Mouse (Mus musculus): ENCODE measurements around the gene Scn3a.
A peak's percentile ranks its signal among the peaks of the same experiment; 100 is the strongest.
"Not testable (repeated sequence)": the region's sequence is repeated elsewhere in the genome, so short reads cannot be mapped to it uniquely, and the experiment has no call there.

Gene Scn3a

GRCm38 (mm10) chr2:65483434-65483833 lies 84.0 kb downstream of the Scn3a start:
- no peak for DNase-seq

- no peak for DNase-seq
Observed at GRCm38 (mm10) chr2:65481007-65481672, 86.3 kb downstream of the Scn3a start.

- DNase-seq: peak; percentile 2
Observed at GRCm38 (mm10) chr2:65471311-65471882, 96.0 kb downstream of the Scn3a start.

- no peak for DNase-seq
Observed at GRCm38 (mm10) chr2:65465694-65466093, 101.7 kb downstream of the Scn3a start.

- no peak for DNase-seq
Observed at GRCm38 (mm10) chr2:65453763-65454162, 113.7 kb downstream of the Scn3a start.

- not testable (repeated sequence) for DNase-seq
Observed at GRCm38 (mm10) chr2:65451401-65452078, 115.9 kb downstream of the Scn3a start.

GRCm38 (mm10) chr2:65450449-65451360 lies 116.7 kb downstream of the Scn3a start:
- DNase-seq: no peak

- DNase-seq: no peak
Observed at GRCm38 (mm10) chr2:65449126-65449828, 118.2 kb downstream of the Scn3a start.

- no peak for DNase-seq
Observed at GRCm38 (mm10) chr2:65443082-65443481, 124.3 kb downstream of the Scn3a start.

- DNase-seq: peak in 1 of 2 experiments; percentile 9
Observed at GRCm38 (mm10) chr2:65441566-65441965, 125.9 kb downstream of the Scn3a start.

GRCm38 (mm10) chr2:65441110-65441509 lies 126.3 kb downstream of the Scn3a start:
- DNase-seq: no peak

GRCm38 (mm10) chr2:65436917-65437316 lies 130.5 kb downstream of the Scn3a start:
- no peak for DNase-seq

GRCm38 (mm10) chr2:65423501-65423900 lies 143.9 kb downstream of the Scn3a start:
- DNase-seq: peak in 1 of 2 experiments; percentile 1

- DNase-seq: no peak
Observed at GRCm38 (mm10) chr2:65421259-65422255, 145.9 kb downstream of the Scn3a start.

GRCm38 (mm10) chr2:65418608-65419007 lies 148.8 kb downstream of the Scn3a start:
- no peak for DNase-seq

- DNase-seq: no peak
Observed at GRCm38 (mm10) chr2:65416535-65416934, 150.9 kb downstream of the Scn3a start.

GRCm38 (mm10) chr2:65415294-65415693 lies 152.1 kb downstream of the Scn3a start:
- DNase-seq: no peak

- DNase-seq: peak; percentile 64
Observed at GRCm38 (mm10) chr2:65414806-65415281, 152.6 kb downstream of the Scn3a start.

- DNase-seq: peak; percentile 38 to 48
Observed at GRCm38 (mm10) chr2:65414237-65414636, 153.2 kb downstream of the Scn3a start.

GRCm38 (mm10) chr2:65413746-65414145 lies 153.7 kb downstream of the Scn3a start:
- DNase-seq: peak; percentile 23 to 58

Data from cerebellum, postnatal 14 days (tissue).